Mouse (Mus musculus) myocyte (in vitro differentiated cells): ENCODE data around the gene Ccnb1. TPM values are rescaled to one million over a fixed set of nuclear protein-coding genes. Genes with fewer than 3 reads are reported as not detected.

Experiments
- H3K27me3 ChIP-seq: one replicate; pipeline ENCODE4 v1.6.1; 2011; ENCODE audit not compliant: control insufficient read depth, insufficient read depth, insufficient read length
- H3K36me3 ChIP-seq: one replicate; pipeline ENCODE4 v1.6.1; 2011; ENCODE audit not compliant: control insufficient read depth, insufficient read depth
- H3K4me2 ChIP-seq: one replicate; pipeline ENCODE4 v1.6.1; 2011; ENCODE audit warnings: low read depth, control low read depth
- H3K4me3 ChIP-seq: one replicate; pipeline ENCODE4 v1.5.1; 2011; ENCODE audit warnings: mild to moderate bottlenecking, control low read depth, moderate library complexity
- H3K79me2 ChIP-seq: one replicate; pipeline ENCODE4 v1.6.1; 2011; ENCODE audit not compliant: control insufficient read depth, insufficient read depth
- H3ac ChIP-seq: one replicate; pipeline ENCODE4 v1.6.1; 2011; ENCODE audit not compliant: control insufficient read depth, insufficient read length
- CEBPB ChIP-seq: IDR thresholded peaks from 2 replicates; pipeline ENCODE4 v1.6.1; 2011; ENCODE audit warnings: mild to moderate bottlenecking, moderate library complexity; ENCODE audit not compliant: poor library complexity, insufficient read depth, severe bottlenecking
- E2F4 ChIP-seq: IDR thresholded peaks from one replicate; pipeline ENCODE4 v1.6.1; 2011; ENCODE audit warnings: mild to moderate bottlenecking, control low read depth, moderate library complexity; ENCODE audit not compliant: insufficient read depth
- MAX ChIP-seq: IDR thresholded peaks from one replicate; pipeline ENCODE4 v1.6.1; 2011; ENCODE audit warnings: low read depth, mild to moderate bottlenecking, control low read depth
- MYOD1 ChIP-seq, 3 experiments: IDR thresholded peaks; one replicate each; pipeline ENCODE4 v1.6.1; 2011; ENCODE audit warnings: control low read depth in 2 of 3, low read depth in 2 of 3, mild to moderate bottlenecking in 2 of 3, moderate library complexity in 1 of 3; ENCODE audit not compliant: insufficient read length in 2 of 3, control insufficient read depth in 1 of 3
- MYOG ChIP-seq, 3 experiments: IDR thresholded peaks; one replicate each; pipeline ENCODE4 v1.6.1; 2011; ENCODE audit warnings: control low read depth in 2 of 3, low read depth in 2 of 3, mild to moderate bottlenecking in 2 of 3; ENCODE audit not compliant: insufficient read length in 2 of 3, control insufficient read depth in 1 of 3, insufficient read depth in 1 of 3
- POLR2A ChIP-seq: IDR thresholded peaks from one replicate; pipeline ENCODE4 v1.6.1; 2011; ENCODE audit warnings: low read depth, mild to moderate bottlenecking, control low read depth, moderate library complexity; ENCODE audit not compliant: insufficient read length
- POLR2AphosphoS2 ChIP-seq: IDR thresholded peaks from one replicate; pipeline ENCODE4 v1.6.1; 2011; ENCODE audit warnings: low read depth, control low read depth; ENCODE audit not compliant: insufficient read length
- REST ChIP-seq: IDR thresholded peaks from one replicate; pipeline ENCODE4 v1.6.1; 2011; ENCODE audit warnings: mild to moderate bottlenecking, control low read depth, moderate library complexity; ENCODE audit not compliant: insufficient read depth, insufficient read length
- SRF ChIP-seq: IDR thresholded peaks from one replicate; pipeline ENCODE4 v1.6.1; 2011; ENCODE audit warnings: low read depth; ENCODE audit not compliant: control insufficient read depth, insufficient read length
- TCF12 ChIP-seq: IDR thresholded peaks from one replicate; pipeline ENCODE4 v1.6.1; 2011; ENCODE audit warnings: mild to moderate bottlenecking, control low read depth; ENCODE audit not compliant: poor library complexity, insufficient read depth, severe bottlenecking
- TCF3 ChIP-seq: IDR thresholded peaks from one replicate; pipeline ENCODE4 v1.6.1; 2011; ENCODE audit warnings: low read depth, control low read depth; ENCODE audit not compliant: insufficient read length
- USF1 ChIP-seq: IDR thresholded peaks from one replicate; pipeline ENCODE4 v1.6.1; 2011; ENCODE audit warnings: low read depth, mild to moderate bottlenecking, control low read depth, moderate library complexity
- polyA plus RNA-seq: library from polyadenylated mRNA; unstranded; fragments of >200 nt; fragmentation: generic; extraction: Trizol; gene quantifications from one replicate; pipeline ENCODE4 v1.2.1, GENCODE M21; 2012; ENCODE audit warnings: missing spikeins

Ccnb1 gene
- polyA plus RNA-seq, 1 experiment, result 45.4 TPM

DNA sequence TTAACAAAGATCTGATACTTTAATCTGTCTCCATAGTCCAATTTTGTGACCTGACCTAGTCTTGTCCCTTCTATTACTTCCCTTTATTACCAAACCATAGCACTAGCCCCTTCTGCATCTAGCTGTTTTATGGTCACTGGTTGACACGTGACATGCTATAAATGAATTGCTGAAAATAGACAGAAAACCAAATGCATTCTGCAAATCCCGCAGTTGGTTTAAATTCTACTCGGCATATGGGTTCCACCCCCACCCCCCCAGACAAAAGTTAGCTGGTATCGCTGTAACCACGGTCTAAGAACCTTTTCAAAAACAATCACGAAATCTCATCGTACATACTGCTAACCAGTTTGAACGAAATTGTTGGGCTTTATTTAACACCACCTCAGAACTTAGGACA is 45.8 kb upstream of the Ccnb1 start:
- Histone ChIP-seq H3K36me3 (peaks cover 11% of the 10 kb centered on the region), H3K79me2 (peaks cover 39% of the 10 kb centered on the region), H3K4me3 (peak overlapping the region; percentile 86), H3K27me3 (no peaks in the 10 kb centered on the region), H3K4me2 (peak overlapping the region; percentile 89), H3ac (peak overlapping the region; percentile 88)
- TF ChIP-seq MYOG (IDR thresholded peaks at IDR 0.05; ENCODE audit: control insufficient read depth in 1 of 3, insufficient read depth in 1 of 3, insufficient read length in 2 of 3, low read depth in 2 of 3), result no peak
- no peak for TF ChIP-seq POLR2A
- TF ChIP-seq USF1, result peak; percentile 50

DNA sequence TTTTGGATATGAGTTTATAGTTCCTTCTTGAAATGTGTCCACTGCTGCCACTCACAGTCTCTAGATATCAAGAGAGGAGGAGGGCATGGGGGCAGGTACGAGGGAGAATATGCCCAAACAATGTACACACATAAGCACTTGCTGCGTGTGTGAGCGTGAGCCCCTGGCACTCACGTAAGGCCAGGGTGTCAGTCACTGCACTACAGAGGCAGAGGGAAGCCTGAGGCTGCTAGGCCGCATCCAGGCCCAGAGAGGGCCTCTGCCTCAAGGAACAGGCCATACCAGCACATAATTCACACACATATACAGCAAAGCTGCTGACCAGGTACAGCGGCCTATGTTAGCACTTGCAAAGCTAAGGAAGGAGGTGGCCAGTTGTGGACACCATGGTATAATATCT is 44.8 kb upstream of the Ccnb1 start:
- Histone ChIP-seq H3K36me3 (peaks cover 17% of the 10 kb centered on the region), H3K27me3 (no peaks in the 10 kb centered on the region), H3ac (no peak overlapping the region), H3K4me2 (peak overlapping the region; percentile 89), H3K4me3 (peak overlapping the region; percentile 86), H3K79me2 (peaks cover 39% of the 10 kb centered on the region)
- TF ChIP-seq POLR2A (no peak), REST (no peak), TCF3 (no peak), MYOD1 (IDR thresholded peaks at IDR 0.05; ENCODE audit: control insufficient read depth in 1 of 3, insufficient read length in 2 of 3, low read depth in 2 of 3) (no peak), SRF (no peak), TCF12 (no peak), USF1 (no peak), E2F4 (no peak), MYOG (IDR thresholded peaks at IDR 0.05; ENCODE audit: control insufficient read depth in 1 of 3, insufficient read depth in 1 of 3, insufficient read length in 2 of 3, low read depth in 2 of 3) (no peak), POLR2AphosphoS2 (no peak), CEBPB (no peak), MAX (no peak)

DNA sequence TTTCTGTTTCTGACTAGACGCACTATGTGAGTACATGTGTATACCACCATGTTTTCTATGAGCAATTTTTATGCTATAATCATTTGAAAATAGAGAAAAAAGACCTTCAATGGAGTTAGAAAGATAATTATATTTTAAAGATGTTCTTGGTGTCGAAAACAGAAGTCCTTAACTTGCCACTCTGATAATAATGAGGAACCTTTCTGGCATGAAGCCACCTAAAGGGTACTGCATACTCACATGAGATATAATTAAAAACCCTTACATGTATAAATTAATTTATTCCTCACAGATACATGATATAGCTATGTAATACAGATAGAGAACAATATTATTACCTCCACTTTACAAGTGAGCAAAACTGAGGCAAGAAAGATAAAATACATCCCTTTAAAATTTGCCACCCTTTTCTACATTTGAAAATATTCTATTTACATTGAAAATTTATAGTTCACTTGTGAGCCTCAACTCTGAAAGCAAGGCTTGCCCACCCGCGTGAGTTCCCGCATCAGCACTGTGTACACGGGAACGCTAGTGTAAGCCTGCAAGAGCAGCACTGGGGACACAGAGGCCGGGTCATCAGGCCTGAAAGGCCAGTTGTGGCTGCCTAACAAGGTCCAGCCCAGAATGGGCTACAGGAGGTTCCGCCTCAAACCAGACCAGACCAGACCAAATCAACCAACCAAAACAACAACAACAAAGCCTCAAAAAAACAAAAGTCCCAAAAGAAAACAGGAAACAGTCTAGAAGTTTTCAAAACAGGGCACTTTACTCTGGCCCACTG is 39.4 kb upstream of the Ccnb1 start:
- Histone ChIP-seq H3K4me2 (no peak overlapping the region), H3K4me3 (no peak overlapping the region), H3K36me3 (peaks cover 43% of the 10 kb centered on the region), H3K27me3 (no peaks in the 10 kb centered on the region), H3ac (no peak overlapping the region), H3K79me2 (peaks cover 20% of the 10 kb centered on the region)
- no peak for TF ChIP-seq TCF12
- no peak for TF ChIP-seq REST
- no peak for TF ChIP-seq SRF
- TF ChIP-seq POLR2AphosphoS2, result no peak
- no peak for TF ChIP-seq MAX
- no peak for TF ChIP-seq USF1
- no peak for TF ChIP-seq POLR2A
- no peak for TF ChIP-seq E2F4
- no peak for TF ChIP-seq TCF3
- no peak for TF ChIP-seq MYOG (IDR thresholded peaks at IDR 0.05; ENCODE audit: control insufficient read depth in 1 of 3, insufficient read depth in 1 of 3, insufficient read length in 2 of 3, low read depth in 2 of 3)
- no peak for TF ChIP-seq CEBPB
- TF ChIP-seq MYOD1 (IDR thresholded peaks at IDR 0.05; ENCODE audit: control insufficient read depth in 1 of 3, insufficient read length in 2 of 3, low read depth in 2 of 3), result no peak

DNA sequence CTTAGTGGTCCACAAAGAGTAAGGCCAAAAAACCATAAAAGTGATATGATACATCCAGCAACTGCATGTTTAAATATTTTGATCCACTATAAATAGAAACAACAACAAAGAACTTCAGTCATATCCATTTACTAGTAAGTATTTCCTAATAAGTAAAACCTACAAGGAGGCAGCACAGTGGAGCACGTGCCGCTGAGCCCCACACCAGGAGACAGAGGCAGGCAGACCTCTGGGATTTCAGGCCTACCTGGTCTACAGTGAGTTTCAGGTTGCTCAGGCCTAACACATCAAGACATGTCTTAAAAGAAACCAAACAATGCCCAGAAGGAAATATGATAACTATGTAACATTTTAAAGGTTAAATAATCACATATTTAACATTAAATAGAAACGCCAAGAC is 38.5 kb upstream of the Ccnb1 start:
- Histone ChIP-seq H3K36me3 (peaks cover 47% of the 10 kb centered on the region), H3ac (no peak overlapping the region), H3K27me3 (no peaks in the 10 kb centered on the region), H3K79me2 (peaks cover 11% of the 10 kb centered on the region), H3K4me3 (no peak overlapping the region), H3K4me2 (no peak overlapping the region)
- no peak for TF ChIP-seq MAX
- no peak for TF ChIP-seq TCF12
- no peak for TF ChIP-seq MYOG (IDR thresholded peaks at IDR 0.05; ENCODE audit: control insufficient read depth in 1 of 3, insufficient read depth in 1 of 3, insufficient read length in 2 of 3, low read depth in 2 of 3)
- no peak for TF ChIP-seq TCF3
- TF ChIP-seq MYOD1 (IDR thresholded peaks at IDR 0.05; ENCODE audit: control insufficient read depth in 1 of 3, insufficient read length in 2 of 3, low read depth in 2 of 3), result no peak
- no peak for TF ChIP-seq CEBPB

DNA sequence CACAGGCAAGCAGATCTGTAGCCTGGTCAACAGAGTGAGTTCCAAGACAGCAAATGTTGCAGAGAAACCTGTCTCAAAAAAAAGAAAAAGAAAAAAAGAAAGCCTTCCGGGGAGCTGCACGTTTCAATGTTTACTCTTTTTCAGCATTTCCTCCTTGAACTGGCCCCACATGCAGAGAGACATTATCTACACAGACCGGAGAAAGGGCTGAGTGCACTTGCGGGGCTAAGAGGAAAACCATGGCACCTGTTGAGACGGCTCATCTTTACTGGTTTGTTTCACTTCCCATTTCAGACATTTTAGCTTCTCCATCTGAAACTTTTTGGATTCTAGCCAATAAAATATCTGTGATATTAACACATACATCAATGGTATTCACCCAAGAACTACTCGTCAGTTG is 37.9 kb upstream of the Ccnb1 start:
- peaks cover 6% of the 10 kb centered on the region for H3K79me2 ChIP-seq
- no peak overlapping the region for H3K4me2 ChIP-seq
- peaks cover 52% of the 10 kb centered on the region for H3K36me3 ChIP-seq
- no peak for TF ChIP-seq REST
- H3ac ChIP-seq, result no peak overlapping the region
- H3K4me3 ChIP-seq, result no peak overlapping the region
- H3K27me3 ChIP-seq, result no peaks in the 10 kb centered on the region
